Mouse (Mus musculus) liver, postnatal 0 days (tissue): ENCODE data around the gene Man2b1.

Source experiments
- CTCF ChIP-seq: sonication (generic); IDR thresholded peaks from 2 replicates; pipeline ENCODE4 v1.5.1; 2016; ENCODE audit warnings: antibody characterized with exemption, low read depth
- EP300 ChIP-seq: IDR thresholded peaks from 2 replicates; pipeline ENCODE4 v1.6.1; 2016; ENCODE audit warnings: antibody characterized with exemption, low read depth, mild to moderate bottlenecking

GRCm38 (mm10) chr8:85096850-85097249, 13.8 kb downstream of the Man2b1 start:
- TF ChIP-seq CTCF, result no peak
- no peak for TF ChIP-seq EP300
